Mouse (Mus musculus): Measurements from ENCODE around the gene Lman2.

The Lman2 gene

GRCm38 (mm10) chr13:55371007-55371681, 8.6 kb upstream of the Lman2 start:
- no peak for DNase-seq (ENCODE audit: low spot score in 2 of 2)

DNA sequence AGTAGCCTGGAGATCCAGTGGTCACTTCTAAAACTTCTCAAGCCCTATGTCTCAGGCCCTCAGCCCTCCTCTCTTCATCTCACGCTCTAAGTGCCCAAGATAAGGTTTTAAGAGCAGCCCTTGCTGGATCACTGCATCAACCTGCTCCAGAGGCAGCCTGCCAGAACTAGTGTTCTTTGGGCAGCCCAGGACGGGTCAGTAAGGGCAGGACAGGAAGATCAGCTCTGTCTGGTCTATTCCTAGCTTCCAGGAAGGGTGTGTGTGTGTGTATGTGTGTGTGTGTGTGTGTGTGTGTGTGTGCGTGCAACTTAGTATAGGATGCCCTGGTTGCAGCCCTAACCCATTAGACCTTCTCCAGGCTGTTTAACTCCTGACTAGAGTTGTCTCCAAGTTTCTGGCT, 7.7 kb upstream of the Lman2 start:
- peak in 1 of 2 experiments; percentile 21 for DNase-seq (ENCODE audit: low spot score in 2 of 2)

DNA sequence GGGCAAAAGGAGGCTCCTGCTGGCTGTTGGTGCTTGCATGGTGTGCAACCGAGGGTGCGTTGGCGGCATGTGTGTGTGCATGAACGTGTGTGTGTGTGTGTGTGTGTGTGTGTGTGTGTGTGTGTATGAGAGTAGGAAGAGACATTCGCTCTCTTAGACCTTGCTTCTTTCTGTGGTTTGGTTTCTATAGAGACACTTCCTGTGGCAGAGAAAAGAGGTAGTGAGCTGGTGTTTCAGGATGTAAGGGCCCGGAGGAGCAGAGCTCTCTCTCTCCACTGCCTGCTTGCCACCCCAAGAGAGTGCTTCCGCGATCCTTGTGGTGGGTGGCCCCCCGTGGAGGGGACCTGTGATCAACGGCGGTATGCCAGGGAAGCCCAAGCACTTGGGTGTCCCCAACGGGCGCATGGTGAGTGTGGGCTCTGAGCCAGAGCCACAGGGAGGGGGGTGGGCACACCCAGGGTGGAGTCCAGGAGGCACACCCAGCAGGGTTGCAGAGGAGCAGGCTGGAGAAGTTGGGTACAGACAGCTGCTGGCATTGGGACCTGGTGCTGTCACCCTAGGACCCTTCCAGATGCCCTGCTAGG, 7.0 kb upstream of the Lman2 start, which contains the start of gene Rgs14:
Gene Rgs14, plus strand, starts transcription at position 202 of the 584 bp plus-strand sequence.
- peak; percentile 86 to 88 for DNase-seq (ENCODE audit: low spot score in 2 of 2)

- DNase-seq (ENCODE audit: low spot score in 2 of 2): peak; percentile 17 to 28
These were observed 5.8 kb upstream of the Lman2 start for GRCm38 (mm10) chr13:55368401-55368800.

- DNase-seq (ENCODE audit: low spot score in 2 of 2): peak in 1 of 2 experiments; percentile 28
These were observed 570 bp downstream of the Lman2 start for GRCm38 (mm10) chr13:55361974-55362452.

DNA sequence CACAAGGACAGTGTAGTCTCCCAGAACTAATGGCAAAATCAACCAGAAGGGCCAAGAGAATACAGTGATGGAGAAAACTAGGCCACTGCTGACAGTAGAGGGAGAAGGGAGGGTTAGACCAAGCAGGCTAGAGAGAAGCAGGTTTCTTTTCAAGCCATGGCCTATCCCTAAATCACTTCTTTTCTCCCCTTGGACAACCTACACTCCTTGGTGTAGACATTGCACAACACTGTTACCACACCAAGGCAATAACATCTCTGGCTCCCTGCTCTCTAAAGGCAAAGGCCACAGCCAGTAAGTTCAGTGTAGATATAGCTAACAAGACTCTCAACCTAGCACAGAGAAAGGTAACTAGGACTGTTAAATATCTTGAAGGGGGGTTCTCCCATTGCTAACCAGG, 1.4 kb downstream of the Lman2 start:
- DNase-seq (ENCODE audit: low spot score in 2 of 2): no peak

- no peak for DNase-seq (ENCODE audit: low spot score in 2 of 2)
These were observed 15.8 kb downstream of the Lman2 start for GRCm38 (mm10) chr13:55346745-55347144.

DNA sequence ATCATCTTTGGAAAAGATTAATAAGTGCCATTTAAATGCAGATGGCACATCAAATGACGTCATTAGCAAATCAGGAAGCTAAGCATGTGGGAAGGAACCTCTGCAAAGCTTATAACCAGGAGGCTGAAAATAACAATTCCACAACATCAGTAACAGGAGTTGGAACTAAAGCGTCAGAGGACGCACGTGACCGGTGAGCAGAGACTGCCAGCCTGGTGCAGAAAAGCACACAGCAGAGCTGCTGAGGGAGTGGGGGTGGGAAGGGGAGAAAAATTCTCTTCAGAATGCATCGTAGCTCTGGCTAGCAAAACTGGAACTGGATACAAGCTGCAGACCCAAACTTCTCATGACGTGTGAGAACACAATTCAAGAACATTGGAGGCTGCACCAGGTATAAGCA, 18.3 kb downstream of the Lman2 start:
- no peak for DNase-seq (ENCODE audit: low spot score in 2 of 2)

- no peak for DNase-seq (ENCODE audit: low spot score in 2 of 2)
These were observed 20.1 kb downstream of the Lman2 start for GRCm38 (mm10) chr13:55342469-55342868.

- no peak for DNase-seq (ENCODE audit: low spot score in 2 of 2)
These were observed 23.3 kb downstream of the Lman2 start for GRCm38 (mm10) chr13:55339259-55339658.

DNA sequence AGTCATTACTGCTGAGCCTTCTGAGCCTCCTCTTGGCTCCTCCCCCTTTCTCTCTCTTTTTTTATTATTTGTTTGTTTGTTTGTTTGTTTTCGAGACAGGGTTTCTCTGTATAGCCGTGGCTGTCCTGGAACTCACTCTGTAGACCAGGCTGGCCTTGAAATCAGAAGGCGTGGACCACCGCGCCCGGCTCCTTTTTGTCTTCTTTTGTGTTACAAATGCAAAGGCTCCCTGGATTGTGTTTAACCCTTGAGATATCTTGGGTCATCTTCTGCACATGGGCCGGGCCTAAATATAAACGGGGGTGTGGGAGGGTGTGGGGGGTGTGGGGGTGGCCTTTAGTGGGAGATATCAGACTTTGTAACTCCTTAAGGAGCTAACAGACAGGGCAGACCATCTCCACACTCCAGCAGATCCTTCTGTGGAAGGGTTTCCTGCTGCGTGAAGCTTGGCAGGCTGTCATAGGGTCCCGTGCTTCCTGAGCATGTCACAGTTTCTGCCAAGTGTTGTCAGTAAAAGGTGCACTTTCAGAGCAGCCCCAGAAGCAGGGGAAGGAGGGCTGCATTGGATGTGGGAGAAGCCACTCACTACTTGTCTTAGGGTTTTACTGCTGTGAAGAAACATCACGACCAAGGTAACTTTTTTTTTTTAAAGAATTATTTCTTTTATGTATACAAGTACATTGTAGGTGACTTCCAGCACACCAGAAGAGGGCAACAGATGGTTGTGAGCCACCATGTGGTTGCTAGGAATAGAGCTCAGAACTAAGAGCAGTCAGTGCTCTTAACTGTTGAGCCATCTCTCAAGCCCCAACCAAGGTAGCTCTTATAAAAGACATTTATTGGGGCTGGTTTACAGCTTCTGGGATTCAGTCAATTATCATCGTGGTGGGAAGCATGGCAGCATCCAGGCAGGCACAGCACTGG, 24.2 kb downstream of the Lman2 start:
- no peak for DNase-seq (ENCODE audit: low spot score in 2 of 2)

DNA sequence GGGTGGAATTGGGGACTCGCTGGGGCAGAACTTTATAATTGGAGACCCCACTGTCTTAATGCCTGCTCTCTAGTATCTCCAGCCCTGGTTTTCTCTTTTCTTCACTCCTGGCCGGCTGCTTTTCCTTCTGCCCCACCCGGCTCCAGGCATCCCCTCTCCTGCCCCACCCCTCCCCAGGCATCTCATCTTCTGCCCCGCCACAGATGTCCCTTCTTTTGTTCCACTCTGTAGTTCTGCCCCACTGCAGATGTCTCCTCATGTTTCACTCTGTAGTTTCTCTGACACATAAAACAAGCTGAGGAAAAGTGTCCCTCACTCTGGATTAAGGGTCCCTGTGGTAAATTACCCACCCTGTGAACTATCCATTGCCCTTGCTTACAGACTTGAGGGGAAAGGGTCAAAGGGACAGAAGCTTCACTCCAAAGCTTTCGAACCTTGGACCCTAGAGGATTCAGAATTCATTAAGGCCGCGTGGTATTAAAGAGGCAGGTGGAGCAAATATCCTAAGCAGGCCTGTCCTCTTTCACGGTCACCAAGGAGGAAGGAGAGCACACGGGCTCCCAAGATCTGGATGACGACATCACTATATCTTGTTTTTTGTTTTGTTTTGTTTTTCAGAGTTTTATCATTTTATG, 25.1 kb downstream of the Lman2 start:
- no peak for DNase-seq (ENCODE audit: low spot score in 2 of 2)

- DNase-seq (ENCODE audit: low spot score in 2 of 2): no peak
These were observed 26.9 kb downstream of the Lman2 start for GRCm38 (mm10) chr13:55335701-55336100.

DNA sequence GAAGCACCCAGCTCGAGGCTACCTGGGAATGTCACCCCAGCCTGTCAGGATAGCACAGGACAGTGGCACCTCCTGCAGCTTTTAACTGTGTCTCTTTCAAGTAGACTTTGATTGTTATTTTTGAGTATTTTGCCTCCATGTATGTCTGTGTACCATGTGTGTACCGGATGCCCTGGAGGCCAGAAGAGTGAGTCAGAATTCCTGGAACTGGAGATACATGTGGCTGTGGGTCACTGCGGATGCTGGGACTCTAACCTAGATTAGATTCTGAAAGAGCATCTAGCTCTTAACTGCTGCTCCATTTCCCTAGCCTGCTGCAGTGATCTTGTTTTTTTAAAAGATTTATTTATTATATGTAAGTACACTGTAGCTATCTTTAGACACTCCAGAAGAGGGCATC, 30.3 kb downstream of the Lman2 start:
- no peak for DNase-seq (ENCODE audit: low spot score in 2 of 2)

- DNase-seq (ENCODE audit: low spot score in 2 of 2): no peak
These were observed 31.8 kb downstream of the Lman2 start for GRCm38 (mm10) chr13:55330567-55331400.

DNA sequence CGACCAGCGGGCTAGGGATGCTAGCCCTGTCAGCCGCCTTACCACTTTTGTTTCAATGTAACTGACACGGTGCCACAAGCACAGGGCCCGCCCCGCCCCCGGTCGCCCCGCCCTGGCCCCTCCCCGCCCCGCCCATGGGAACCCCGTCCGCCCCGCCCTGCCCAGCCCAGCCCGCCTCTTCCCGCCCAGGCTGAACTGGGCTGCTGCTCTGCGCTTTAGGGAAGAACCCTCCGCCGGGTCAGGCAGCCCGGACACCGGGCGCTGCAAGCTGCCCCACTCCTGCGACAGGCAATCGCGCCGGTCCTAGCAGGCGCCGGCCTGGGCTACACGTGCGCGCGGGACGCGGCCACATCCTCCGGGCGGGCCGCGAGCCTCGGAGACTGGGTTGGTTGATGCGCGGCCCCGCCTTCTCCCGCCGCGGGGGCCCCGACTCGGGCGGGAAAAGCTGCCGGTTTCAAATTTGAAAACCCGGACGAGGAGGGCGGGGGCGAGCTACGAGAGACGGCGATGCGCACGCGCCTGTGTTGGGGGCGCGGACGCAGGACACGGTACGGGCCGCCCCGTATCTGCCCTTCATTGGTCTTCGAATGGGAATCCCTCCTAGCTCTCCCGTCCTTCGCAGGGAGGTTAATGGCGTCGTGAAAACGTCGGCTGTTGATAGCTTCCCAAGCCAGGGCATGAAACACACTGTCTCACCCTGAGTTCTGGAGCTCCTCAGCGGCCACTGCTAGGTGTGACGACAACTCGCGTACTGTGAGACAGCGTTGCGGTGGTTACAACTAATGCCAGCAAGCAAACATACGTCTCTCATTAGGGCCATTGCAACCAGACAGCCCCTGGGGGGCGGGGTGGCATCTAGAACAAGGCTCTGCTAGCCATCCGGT, 32.7 kb downstream of the Lman2 start, which contains the start of gene Mxd3:
Gene Mxd3, minus strand, starts transcription at position 141 of the 884 bp plus-strand sequence.
- peak; percentile 77 to 87 for DNase-seq (ENCODE audit: low spot score in 2 of 2)

GRCm38 (mm10) chr13:55329109-55329682, 33.4 kb downstream of the Lman2 start:
- peak; percentile 31 to 40 for DNase-seq (ENCODE audit: low spot score in 2 of 2)

- no peak for DNase-seq (ENCODE audit: low spot score in 2 of 2)
These were observed 33.9 kb downstream of the Lman2 start for GRCm38 (mm10) chr13:55328641-55329040.

DNA sequence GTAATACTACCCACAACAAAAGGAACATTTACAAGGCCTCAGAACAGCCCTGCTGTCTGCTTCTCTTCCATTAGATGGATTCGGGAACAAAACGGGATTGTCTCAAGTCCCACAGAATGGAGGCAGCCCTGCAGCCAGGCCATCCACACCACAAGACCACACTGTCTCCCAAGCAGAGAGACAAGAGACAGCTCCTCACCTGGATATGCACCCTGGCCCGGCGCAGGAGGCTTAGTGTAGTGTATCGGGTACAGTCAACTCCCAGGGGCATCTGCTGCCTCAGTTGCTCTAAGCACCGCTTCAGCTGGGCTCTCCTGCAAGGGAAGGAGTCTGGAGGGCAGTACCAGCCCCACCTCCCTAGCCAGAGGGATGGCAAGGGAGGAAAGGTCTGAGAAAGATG, 34.4 kb downstream of the Lman2 start:
- no peak for DNase-seq (ENCODE audit: low spot score in 2 of 2)

All from spleen, postnatal 36 days (tissue).